8 mouse cellular contexts compared by ENCODE assay signal in the genomic region with DNA sequence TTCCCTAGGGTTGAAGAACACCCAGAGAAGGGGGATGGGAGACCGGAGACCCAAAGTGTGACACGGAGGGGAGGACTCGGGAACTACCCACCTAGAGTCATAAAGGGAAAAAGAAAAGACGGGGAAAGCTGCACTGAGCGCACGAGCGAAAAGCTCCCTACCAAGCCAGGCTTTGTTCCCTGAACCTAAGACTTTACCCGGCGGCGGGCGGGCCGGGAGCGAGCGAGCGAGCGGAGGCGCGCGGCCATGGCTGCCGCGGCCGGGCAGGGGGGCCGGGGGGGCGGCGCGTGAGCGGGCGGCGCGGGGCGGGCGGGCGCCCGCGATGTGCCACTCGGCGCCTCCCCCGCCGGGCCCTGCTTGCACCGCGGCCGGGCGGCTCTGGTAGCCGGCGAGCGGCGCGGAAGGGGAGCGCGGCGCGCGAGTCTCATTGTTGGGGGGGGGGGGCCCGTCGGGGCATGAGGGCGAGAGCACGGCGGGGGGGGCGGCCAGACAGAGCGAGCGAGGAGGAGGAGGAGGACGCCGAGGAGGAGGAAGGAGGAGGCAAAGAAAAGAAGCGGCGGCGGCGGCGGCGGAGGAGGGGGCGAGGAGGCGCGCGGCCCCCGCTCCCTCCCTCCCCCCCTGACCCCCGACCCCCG. TPM values are rescaled to one million over a fixed set of nuclear protein-coding genes. Genes with fewer than 3 reads are reported as not detected.
A peak's percentile ranks its signal among the peaks of the same experiment; 100 is the strongest.
DNase-seq lines count a peak whose midpoint lies in the region; ATAC-seq and TF ChIP-seq lines count a peak whose summit lies in the region.

A gene (plus strand): TSS at position 522 of the 635 bp plus-strand sequence.

- peaks cover 22% of the 10 kb centered on the region for H3K79me2 ChIP-seq in myocyte (ENCODE audit: control insufficient read depth, insufficient read depth)

- H3ac ChIP-seq in myocyte (ENCODE audit: control insufficient read depth, insufficient read length) = peak within 1 kb of the TSS; percentile 67

- peak; percentile 30; the same call in 1 of the 2 replicates for ATAC-seq in embryonic facial prominence, embryonic 11.5 days (replicated peaks; ENCODE audit: insufficient number of reproducible peaks, low FRiP score, low TSS enrichment, low read depth)
- peak; percentile 33; the same call in 1 of the 2 replicates for ATAC-seq in heart, embryonic 11.5 days (replicated peaks; ENCODE audit: insufficient number of reproducible peaks, low FRiP score, low TSS enrichment)
- ATAC-seq in kidney, embryonic 14.5 days (ENCODE audit: low FRiP score, low TSS enrichment) = peak; percentile 37
- ATAC-seq in liver, embryonic 11.5 days (replicated peaks; ENCODE audit: low FRiP score) = 0 out of 2 replicates have a peak, but pooled peaks have one; percentile 11

- peaks cover 11% of the 10 kb centered on the region for H3K4me1 ChIP-seq in embryonic facial prominence, embryonic 11.5 days (ENCODE audit: control insufficient read depth, insufficient read depth, low read length)
- H3K4me1 ChIP-seq in heart, embryonic 11.5 days (ENCODE audit: control insufficient read depth, insufficient read depth, low read length) = peaks cover 38% of the 10 kb centered on the region
- peaks cover 38% of the 10 kb centered on the region for H3K4me1 ChIP-seq in kidney, embryonic 14.5 days (ENCODE audit: control insufficient read depth, insufficient read depth, low read length)
- peaks cover 23% of the 10 kb centered on the region for H3K4me1 ChIP-seq in liver, embryonic 11.5 days (replicated peaks; ENCODE audit: control insufficient read depth, insufficient read depth, low read length)

- H3K9me3 ChIP-seq in embryonic facial prominence, embryonic 11.5 days (replicated peaks; ENCODE audit: control insufficient read depth, low read length) = no peaks in the 10 kb centered on the region
- no peaks in the 10 kb centered on the region for H3K9me3 ChIP-seq in heart, embryonic 11.5 days (replicated peaks; ENCODE audit: control insufficient read depth, low read length)
- no peaks in the 10 kb centered on the region for H3K9me3 ChIP-seq in kidney, embryonic 14.5 days (ENCODE audit: control insufficient read depth, low read length)
- no peaks in the 10 kb centered on the region for H3K9me3 ChIP-seq in liver, embryonic 11.5 days (ENCODE audit: control insufficient read depth, low read length)

- peak within 1 kb of the TSS; percentile 79 for H3K4me2 ChIP-seq in embryonic facial prominence, embryonic 11.5 days (ENCODE audit: low read depth, low read length)
- peak within 1 kb of the TSS; percentile 86 for H3K4me2 ChIP-seq in heart, embryonic 11.5 days
- H3K4me2 ChIP-seq in kidney, embryonic 14.5 days (replicated peaks; ENCODE audit: low read depth, low read length) = peak within 1 kb of the TSS; percentile 89
- peak within 1 kb of the TSS; percentile 76 for H3K4me2 ChIP-seq in liver, embryonic 11.5 days
- peak within 1 kb of the TSS; percentile 87 for H3K4me2 ChIP-seq in myocyte (ENCODE audit: low read depth)

- TF ChIP-seq POLR2A in myocyte (IDR thresholded peaks at IDR 0.05; ENCODE audit: insufficient read length, low read depth) = peak; percentile 50

- 0% methylated on average over 16 of the region's 76 CpGs for WGBS in embryonic facial prominence, embryonic 11.5 days
- WGBS in heart, embryonic 11.5 days (ENCODE audit: insufficient replicate concordance) = under 1% methylated on average over 43 of the region's 76 CpGs
- WGBS in kidney, embryonic 14.5 days = 1% methylated on average over 53 of the region's 76 CpGs
- 0% methylated on average over 43 of the region's 76 CpGs for WGBS in liver, embryonic 11.5 days

- peak within 1 kb of the TSS; percentile 91 for H3K27ac ChIP-seq in embryonic facial prominence, embryonic 11.5 days (replicated peaks; ENCODE audit: low read depth, low read length)
- peak within 1 kb of the TSS; percentile 92 for H3K27ac ChIP-seq in heart, embryonic 11.5 days (ENCODE audit: low read depth, low read length)
- peak within 1 kb of the TSS; percentile 91 for H3K27ac ChIP-seq in kidney, embryonic 14.5 days (ENCODE audit: low read depth, low read length)
- peak within 1 kb of the TSS; percentile 70 for H3K27ac ChIP-seq in liver, embryonic 11.5 days (ENCODE audit: low read depth, low read length)

- H3K4me3 ChIP-seq in embryonic facial prominence, embryonic 11.5 days (ENCODE audit: low read depth, low read length) = peak within 1 kb of the TSS; percentile 89
- H3K4me3 ChIP-seq in heart, embryonic 11.5 days (ENCODE audit: low read depth, low read length) = peak within 1 kb of the TSS; percentile 94
- peak within 1 kb of the TSS; percentile 90 for H3K4me3 ChIP-seq in kidney, embryonic 14.5 days (ENCODE audit: low read length)
- H3K4me3 ChIP-seq in liver, embryonic 11.5 days (ENCODE audit: low read depth, low read length) = peak within 1 kb of the TSS; percentile 80
- H3K4me3 ChIP-seq in myocyte = peak within 1 kb of the TSS; percentile 83

- peak; percentile 54 to 71 for DNase-seq in spleen, adult 18-20 months
- DNase-seq in spleen, adult 12 weeks (ENCODE audit: low spot score) = no peak
- DNase-seq in embryonic facial prominence, embryonic 11.5 days (ENCODE audit: low spot score) = peak; percentile 90
- DNase-seq in liver, embryonic 11.5 days (ENCODE audit: low spot score) = no peak
- DNase-seq in testis, postnatal 10 days (ENCODE audit: low spot score) = peak; percentile 86

- H3K27me3 ChIP-seq in embryonic facial prominence, embryonic 11.5 days (ENCODE audit: control insufficient read depth, insufficient read depth, low read length) = peaks cover 8% of the 10 kb centered on the region
- peaks cover 8% of the 10 kb centered on the region for H3K27me3 ChIP-seq in heart, embryonic 11.5 days (ENCODE audit: control insufficient read depth, insufficient read depth, low read length)
- H3K27me3 ChIP-seq in kidney, embryonic 14.5 days (ENCODE audit: control insufficient read depth, insufficient read depth, low read length) = peaks cover 2% of the 10 kb centered on the region; the same call in 1 of the 2 replicates
- peaks cover 54% of the 10 kb centered on the region for H3K27me3 ChIP-seq in liver, embryonic 11.5 days (replicated peaks; ENCODE audit: control insufficient read depth, insufficient read depth, low read length)
- no peaks in the 10 kb centered on the region for H3K27me3 ChIP-seq in myocyte (ENCODE audit: control insufficient read depth, insufficient read depth, insufficient read length)

- H3K9ac ChIP-seq in embryonic facial prominence, embryonic 11.5 days (replicated peaks; ENCODE audit: low read length) = peak within 1 kb of the TSS; percentile 88
- peak within 1 kb of the TSS; percentile 90 for H3K9ac ChIP-seq in heart, embryonic 11.5 days (ENCODE audit: low read depth, low read length)
- peak within 1 kb of the TSS; percentile 92 for H3K9ac ChIP-seq in kidney, embryonic 14.5 days (ENCODE audit: low read depth, low read length)
- H3K9ac ChIP-seq in liver, embryonic 11.5 days (ENCODE audit: low read depth, low read length) = peak within 1 kb of the TSS; percentile 75

- H3K36me3 ChIP-seq in embryonic facial prominence, embryonic 11.5 days (replicated peaks; ENCODE audit: control insufficient read depth, insufficient read depth, low read depth, low read length) = no peaks in the 10 kb centered on the region; the same call in none of the 2 replicates
- peaks cover 13% of the 10 kb centered on the region for H3K36me3 ChIP-seq in heart, embryonic 11.5 days (ENCODE audit: control insufficient read depth, insufficient read depth, low read length)
- peaks cover 24% of the 10 kb centered on the region; the same call in 1 of the 2 replicates for H3K36me3 ChIP-seq in kidney, embryonic 14.5 days (ENCODE audit: control insufficient read depth, insufficient read depth, low read length)
- H3K36me3 ChIP-seq in liver, embryonic 11.5 days (ENCODE audit: control insufficient read depth, insufficient read depth, low read length) = peaks cover 10% of the 10 kb centered on the region
- no peaks in the 10 kb centered on the region for H3K36me3 ChIP-seq in myocyte (ENCODE audit: control insufficient read depth, insufficient read depth)

TF ChIP-seq in myocyte, 11 proteins besides CTCF, POLR2A, EP300 and RAD21:
- TF ChIP-seq TCF12 (IDR thresholded peaks at IDR 0.05; ENCODE audit: insufficient read depth, poor library complexity, severe bottlenecking) (no peak), REST (IDR thresholded peaks at IDR 0.05; ENCODE audit: insufficient read depth, insufficient read length) (no peak), E2F4 (IDR thresholded peaks at IDR 0.05; ENCODE audit: insufficient read depth) (no peak), USF1 (IDR thresholded peaks at IDR 0.05; ENCODE audit: low read depth) (no peak), CEBPB (IDR thresholded peaks at IDR 0.05; ENCODE audit: insufficient read depth, poor library complexity, severe bottlenecking) (no peak), MYOG (IDR thresholded peaks at IDR 0.05; ENCODE audit: control insufficient read depth in 1 of 3, insufficient read depth in 1 of 3, insufficient read length in 2 of 3, low read depth in 2 of 3) (no peak), MYOD1 (IDR thresholded peaks at IDR 0.05; ENCODE audit: control insufficient read depth in 1 of 3, insufficient read length in 2 of 3, low read depth in 2 of 3) (no peak), POLR2AphosphoS2 (IDR thresholded peaks at IDR 0.05; ENCODE audit: insufficient read length, low read depth) (no peak), MAX (IDR thresholded peaks at IDR 0.05; ENCODE audit: low read depth) (no peak), SRF (IDR thresholded peaks at IDR 0.05; ENCODE audit: control insufficient read depth, insufficient read length, low read depth) (no peak), TCF3 (IDR thresholded peaks at IDR 0.05; ENCODE audit: insufficient read length, low read depth) (no peak)

RNA-seq across cellular contexts. Expression of the gene that starts here (rescaled TPM):
- polyA plus RNA-seq in embryonic facial prominence, embryonic 11.5 days (2014; fragmentation: Nextera tagmentation; extraction: Ambion mirVana) = 3.7 and 3.9 TPM in 2 replicates
- 2.9 and 3.3 TPM in 2 replicates for polyA plus RNA-seq in heart, embryonic 11.5 days (2014; fragmentation: Nextera tagmentation; extraction: Ambion mirVana)
- polyA plus RNA-seq in kidney, embryonic 14.5 days (2014; fragmentation: Nextera tagmentation; extraction: Ambion mirVana) = 5.7 and 10.0 TPM in 2 replicates
- 0.97 and 1.0 TPM in 2 replicates for polyA plus RNA-seq in liver, embryonic 11.5 days (2014; fragmentation: Nextera tagmentation; extraction: Ambion mirVana)
- 15.5 TPM for polyA plus RNA-seq in myocyte (2012; fragmentation: generic; extraction: Trizol)

Comparison
In these comparisons a context has a peak if more than half of its experiments do, and no peak if none do; other contexts are left out.
1. DNase-seq: peak in spleen, adult 18-20 months (2 of 2), embryonic facial prominence, embryonic 11.5 days (single experiment) and testis, postnatal 10 days (single experiment); none in spleen, adult 12 weeks (single experiment) and liver, embryonic 11.5 days (single experiment).
2. Peak in every context shown above with its lines, with median percentiles within 50 percentile points of each other: ATAC-seq, H3K27ac ChIP-seq, H3K4me2 ChIP-seq, H3K4me3 ChIP-seq and H3K9ac ChIP-seq.